In the genomic region with DNA sequence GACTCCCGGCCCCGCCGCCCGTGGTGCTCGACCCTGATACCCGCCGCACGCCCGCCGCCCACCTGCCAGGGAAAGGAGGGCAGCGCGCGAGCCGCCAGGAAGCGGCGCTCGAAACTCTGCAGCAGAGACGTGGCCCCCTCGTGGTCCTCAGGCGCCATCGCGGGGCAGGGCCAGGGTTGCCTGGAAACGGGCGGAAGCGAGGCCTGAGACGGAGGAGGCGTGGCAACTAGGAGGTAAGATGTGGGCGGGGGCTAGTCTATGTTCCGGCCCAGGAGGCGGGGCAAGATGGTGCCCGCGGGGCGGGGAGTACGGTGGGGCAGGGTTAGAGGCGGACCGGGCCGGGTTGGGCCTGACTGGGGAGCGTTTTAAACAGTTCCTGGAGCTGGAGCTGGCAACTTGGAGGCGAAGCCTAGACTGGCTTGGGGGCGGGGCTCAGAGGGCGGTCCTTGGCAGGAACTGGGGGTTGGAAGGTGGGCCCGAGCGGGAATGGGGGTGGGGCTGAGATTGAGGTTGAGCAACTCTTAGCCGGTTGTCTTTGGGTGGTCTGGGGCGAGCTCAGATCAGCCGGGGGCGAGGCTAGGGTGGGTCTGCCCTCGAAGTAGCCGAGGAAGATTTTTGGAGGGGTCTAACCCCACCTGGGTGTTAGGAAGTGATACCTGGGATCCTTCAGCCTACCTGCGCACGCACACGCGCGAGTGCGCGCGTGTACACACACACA, we compare ENCODE assay signal across 8 mouse cellular contexts. TPM values are rescaled to one million over a fixed set of nuclear protein-coding genes. Genes with fewer than 3 reads are reported as not detected.
DNase-seq lines count a peak whose midpoint lies in the region; ATAC-seq and TF ChIP-seq lines count a peak whose summit lies in the region.

A gene (minus strand): TSS at position 205 of the 718 bp plus-strand sequence.

- TF ChIP-seq POLR2A in testis, adult 2 months (IDR thresholded peaks at IDR 0.05; ENCODE audit: control insufficient read depth, low read depth, low read length) = peak; percentile 87

- DNase-seq in c-Kit-positive CD71-positive TER-119-positive erythroid progenitor cells, embryonic 14.5 days (ENCODE audit: low spot score) = peak; percentile 95
- peak; percentile 100 for DNase-seq in heart, postnatal 0 days (ENCODE audit: low spot score)
- peak; percentile 99 for DNase-seq in kidney, postnatal 4 days

- no peak for TF ChIP-seq EP300 in heart, postnatal 0 days (IDR thresholded peaks at IDR 0.05; ENCODE audit: low read depth)

- H3K9ac ChIP-seq in forebrain, embryonic 12.5 days = peak within 1 kb of the TSS; percentile 63
- H3K9ac ChIP-seq in heart, postnatal 0 days (replicated peaks; ENCODE audit: low read depth, low read length) = peak within 1 kb of the TSS; percentile 69
- peak within 1 kb of the TSS; percentile 72 for H3K9ac ChIP-seq in liver, embryonic 16.5 days (ENCODE audit: low read depth, low read length)
- peak within 1 kb of the TSS; percentile 74 for H3K9ac ChIP-seq in neural tube, embryonic 13.5 days

- no peaks in the 10 kb centered on the region for H3K27me3 ChIP-seq in E14TG2a.4 (ENCODE audit: insufficient read depth, low read length)
- H3K27me3 ChIP-seq in forebrain, embryonic 12.5 days = peaks cover 3% of the 10 kb centered on the region; the same call in 1 of the 2 replicates
- no peaks in the 10 kb centered on the region for H3K27me3 ChIP-seq in heart, postnatal 0 days (ENCODE audit: control insufficient read depth, insufficient read depth, low read length)
- no peaks in the 10 kb centered on the region for H3K27me3 ChIP-seq in liver, embryonic 16.5 days (ENCODE audit: control insufficient read depth, insufficient read depth, low read depth, low read length)
- H3K27me3 ChIP-seq in neural tube, embryonic 13.5 days = no peaks in the 10 kb centered on the region
- H3K27me3 ChIP-seq in testis, adult 2 months (ENCODE audit: control insufficient read depth, insufficient read depth, low read length) = no peaks in the 10 kb centered on the region

- H3K36me3 ChIP-seq in E14TG2a.4 (ENCODE audit: insufficient read depth, low read length) = peaks cover 33% of the 10 kb centered on the region
- H3K36me3 ChIP-seq in forebrain, embryonic 12.5 days (replicated peaks) = no peaks in the 10 kb centered on the region
- peaks cover 5% of the 10 kb centered on the region; the same call in 1 of the 2 replicates for H3K36me3 ChIP-seq in heart, postnatal 0 days (replicated peaks; ENCODE audit: control insufficient read depth, insufficient read depth, low read length)
- no peaks in the 10 kb centered on the region for H3K36me3 ChIP-seq in liver, embryonic 16.5 days (ENCODE audit: control insufficient read depth, insufficient read depth)
- H3K36me3 ChIP-seq in neural tube, embryonic 13.5 days = no peaks in the 10 kb centered on the region
- H3K36me3 ChIP-seq in testis, adult 2 months (ENCODE audit: control insufficient read depth, insufficient read depth, low read length) = peaks cover 3% of the 10 kb centered on the region

- peak; percentile 97 for ATAC-seq in forebrain, embryonic 12.5 days (ENCODE audit: low FRiP score)
- peak; percentile 96 for ATAC-seq in heart, postnatal 0 days (ENCODE audit: insufficient read depth, low read depth)
- ATAC-seq in liver, embryonic 16.5 days (ENCODE audit: low read depth) = peak; percentile 95
- ATAC-seq in neural tube, embryonic 13.5 days (ENCODE audit: low read depth) = peak; percentile 97

- peak within 1 kb of the TSS; percentile 69 for H3K4me2 ChIP-seq in forebrain, embryonic 12.5 days
- peak within 1 kb of the TSS; percentile 80 for H3K4me2 ChIP-seq in heart, postnatal 0 days (ENCODE audit: low read depth, low read length)
- H3K4me2 ChIP-seq in liver, embryonic 16.5 days (ENCODE audit: low read depth, low read length) = peak within 1 kb of the TSS; percentile 85
- peak within 1 kb of the TSS; percentile 81 for H3K4me2 ChIP-seq in neural tube, embryonic 13.5 days

- H3K4me1 ChIP-seq in E14TG2a.4 (replicated peaks; ENCODE audit: low read depth, low read length) = peaks cover 53% of the 10 kb centered on the region
- H3K4me1 ChIP-seq in forebrain, embryonic 12.5 days = peaks cover 13% of the 10 kb centered on the region
- H3K4me1 ChIP-seq in heart, postnatal 0 days (ENCODE audit: control insufficient read depth, insufficient read depth) = 0 out of 2 replicates have a peak, but pooled peaks cover 6% of the 10 kb centered on the region
- peaks cover 18% of the 10 kb centered on the region for H3K4me1 ChIP-seq in liver, embryonic 16.5 days (ENCODE audit: control insufficient read depth, low read depth, low read length)
- H3K4me1 ChIP-seq in neural tube, embryonic 13.5 days (replicated peaks) = peaks cover 15% of the 10 kb centered on the region
- peaks cover 11% of the 10 kb centered on the region for H3K4me1 ChIP-seq in testis, adult 2 months (ENCODE audit: control insufficient read depth, insufficient read depth, low read length)

- H3K9me3 ChIP-seq in E14TG2a.4 (ENCODE audit: low read length) = no peaks in the 10 kb centered on the region
- no peaks in the 10 kb centered on the region for H3K9me3 ChIP-seq in forebrain, embryonic 12.5 days
- H3K9me3 ChIP-seq in heart, postnatal 0 days (replicated peaks; ENCODE audit: control insufficient read depth, low read length) = no peaks in the 10 kb centered on the region
- H3K9me3 ChIP-seq in liver, embryonic 16.5 days (replicated peaks; ENCODE audit: control insufficient read depth, low read length) = no peaks in the 10 kb centered on the region
- no peaks in the 10 kb centered on the region for H3K9me3 ChIP-seq in neural tube, embryonic 13.5 days

- WGBS in forebrain, embryonic 12.5 days = 2% methylated on average over 57 of the region's 57 CpGs
- 1% methylated on average over 56 of the region's 57 CpGs for WGBS in heart, postnatal 0 days
- 1% methylated on average over 54 of the region's 57 CpGs for WGBS in liver, embryonic 16.5 days (ENCODE audit: insufficient replicate concordance)
- 2% methylated on average over 57 of the region's 57 CpGs for WGBS in neural tube, embryonic 13.5 days

- H3K27ac ChIP-seq in forebrain, embryonic 12.5 days = peak within 1 kb of the TSS; percentile 68
- H3K27ac ChIP-seq in heart, postnatal 0 days (ENCODE audit: low read depth) = peak within 1 kb of the TSS; percentile 80
- peak within 1 kb of the TSS; percentile 35 for H3K27ac ChIP-seq in liver, embryonic 16.5 days (ENCODE audit: low read length)
- H3K27ac ChIP-seq in neural tube, embryonic 13.5 days (replicated peaks) = peak within 1 kb of the TSS; percentile 68
- H3K27ac ChIP-seq in testis, adult 2 months (ENCODE audit: control insufficient read depth, insufficient read depth, low read depth, low read length) = peak within 1 kb of the TSS; percentile 90

- peak within 1 kb of the TSS; percentile 97 for H3K4me3 ChIP-seq in E14TG2a.4 (replicated peaks; ENCODE audit: low read length)
- peak within 1 kb of the TSS; percentile 52 for H3K4me3 ChIP-seq in forebrain, embryonic 12.5 days (replicated peaks)
- peak within 1 kb of the TSS; percentile 66 for H3K4me3 ChIP-seq in heart, postnatal 0 days (ENCODE audit: low read depth, low read length)
- peak within 1 kb of the TSS; percentile 69 for H3K4me3 ChIP-seq in liver, embryonic 16.5 days (ENCODE audit: low read depth, low read length)
- peak within 1 kb of the TSS; percentile 58 for H3K4me3 ChIP-seq in neural tube, embryonic 13.5 days
- peak within 1 kb of the TSS; percentile 96 for H3K4me3 ChIP-seq in testis, adult 2 months (ENCODE audit: control insufficient read depth, low read depth, low read length)

- no peak; the same call in 1 of the 2 replicates for TF ChIP-seq CTCF in E14TG2a.4 (conservative IDR thresholded peaks at IDR 0.05; ENCODE audit: low read length)
- peak; percentile 72 for TF ChIP-seq CTCF in heart, postnatal 0 days (IDR thresholded peaks at IDR 0.05; ENCODE audit: low read depth)
- peak; percentile 30; the same call in 1 of the 2 replicates for TF ChIP-seq CTCF in testis, adult 2 months (IDR thresholded peaks at IDR 0.05; ENCODE audit: control insufficient read depth, insufficient read depth, insufficient replicate concordance, low read depth, low read length)

RNA-seq across cellular contexts. Expression of the gene that starts here (rescaled TPM):
- polyA plus RNA-seq in forebrain, embryonic 12.5 days (2016; fragmentation: Nextera tagmentation; extraction: Ambion mirVana) = 10.2 and 11.2 TPM in 2 replicates
- 26.4 and 44.2 TPM in 2 replicates for total RNA-seq in heart, postnatal 0 days (2014; rRNA removed; ENCODE audit: low replicate concordance)
- polyA plus RNA-seq in heart, postnatal 0 days (2015; fragmentation: Nextera tagmentation; extraction: Ambion mirVana) = 20.2 and 23.3 TPM in 2 replicates
- 8.2 and 8.5 TPM in 2 replicates for polyA plus RNA-seq in liver, embryonic 16.5 days (2015; fragmentation: Nextera tagmentation; extraction: Ambion mirVana)
- 5.5 and 8.8 TPM in 2 replicates for polyA plus RNA-seq in neural tube, embryonic 13.5 days (2015; fragmentation: Nextera tagmentation; extraction: Ambion mirVana)
- polyA plus RNA-seq in testis, adult 2 months (2012; rRNA removed) = 51.9 and 53.9 TPM in 2 replicates

Comparison
In these comparisons a context has a peak if more than half of its experiments do, and no peak if none do; other contexts are left out.
1. Peak in every context shown above with its lines: DNase-seq, ATAC-seq, H3K4me3 ChIP-seq and H3K27ac ChIP-seq.
2. H3K27ac ChIP-seq: peak in every context shown above with its lines; median percentile 90 in testis, adult 2 months; 80 in heart, postnatal 0 days; 68 in forebrain, embryonic 12.5 days; 68 in neural tube, embryonic 13.5 days; 35 in liver, embryonic 16.5 days.